Mouse (Mus musculus): ENCODE measurements around the gene Prdm11. TPM values are rescaled to one million over a fixed set of nuclear protein-coding genes. Genes with fewer than 3 reads are reported as not detected.
A peak's percentile ranks its signal among the peaks of the same experiment; 100 is the strongest.

Prdm11 gene
- polyA plus RNA-seq, 1 experiment from 2014 or later, result 4.6 TPM

- Histone ChIP-seq H3K36me3 (ENCODE audit: control insufficient read depth, insufficient read depth, low read length) (peaks cover 37% of the 10 kb centered on the region), H3K4me1 (ENCODE audit: control insufficient read depth, insufficient read depth, low read length) (peaks cover 35% of the 10 kb centered on the region), H3K9me3 (ENCODE audit: control insufficient read depth, low read length) (no peaks in the 10 kb centered on the region), H3K27ac (replicated peaks; ENCODE audit: low read depth, low read length) (peak overlapping the region; percentile 85), H3K4me3 (ENCODE audit: low read depth, low read length) (peak overlapping the region; percentile 59), H3K4me2 (ENCODE audit: low read depth, low read length) (peak overlapping the region; percentile 92), H3K9ac (ENCODE audit: low read depth, low read length) (peak overlapping the region; percentile 72), H3K27me3 (replicated peaks; ENCODE audit: control insufficient read depth, insufficient read depth, low read length) (no peaks in the 10 kb centered on the region)
- ATAC-seq (ENCODE audit: low read depth) (0 out of 2 replicates have a peak, but pooled peaks have one; percentile 1), DNase-seq (ENCODE audit: low spot score) (no peak)
- 57% methylated on average over 8 of the region's 8 CpGs for WGBS
These were observed 32.4 kb downstream of the Prdm11 start for GRCm38 (mm10) chr2:93013415-93014092.

- Histone ChIP-seq H3K4me3 (ENCODE audit: low read depth, low read length) (no peak overlapping the region), H3K4me1 (ENCODE audit: control insufficient read depth, insufficient read depth, low read length) (peaks cover 29% of the 10 kb centered on the region), H3K27ac (replicated peaks; ENCODE audit: low read depth, low read length) (no peak overlapping the region), H3K9me3 (ENCODE audit: control insufficient read depth, low read length) (no peaks in the 10 kb centered on the region), H3K4me2 (ENCODE audit: low read depth, low read length) (no peak overlapping the region), H3K9ac (ENCODE audit: low read depth, low read length) (no peak overlapping the region), H3K27me3 (replicated peaks; ENCODE audit: control insufficient read depth, insufficient read depth, low read length) (no peaks in the 10 kb centered on the region), H3K36me3 (ENCODE audit: control insufficient read depth, insufficient read depth, low read length) (peaks cover 42% of the 10 kb centered on the region)
- DNase-seq (ENCODE audit: low spot score) (no peak), ATAC-seq (ENCODE audit: low read depth) (no peak)
- 89% methylated on average over 3 of the region's 3 CpGs for WGBS
These were observed 33.0 kb downstream of the Prdm11 start for GRCm38 (mm10) chr2:93012976-93013375.

GRCm38 (mm10) chr2:93011933-93012332, 34.0 kb downstream of the Prdm11 start:
- no peaks in the 10 kb centered on the region for H3K27me3 ChIP-seq (replicated peaks; ENCODE audit: control insufficient read depth, insufficient read depth, low read length)
- no peak overlapping the region for H3K27ac ChIP-seq (replicated peaks; ENCODE audit: low read depth, low read length)
- no peak overlapping the region for H3K4me3 ChIP-seq (ENCODE audit: low read depth, low read length)
- peaks cover 22% of the 10 kb centered on the region for H3K4me1 ChIP-seq (ENCODE audit: control insufficient read depth, insufficient read depth, low read length)
- no peak for DNase-seq (ENCODE audit: low spot score)
- 90% methylated on average over 9 of the region's 9 CpGs for WGBS
- ATAC-seq (ENCODE audit: low read depth), result no peak
- H3K9me3 ChIP-seq (ENCODE audit: control insufficient read depth, low read length), result no peaks in the 10 kb centered on the region
- H3K36me3 ChIP-seq (ENCODE audit: control insufficient read depth, insufficient read depth, low read length), result peaks cover 44% of the 10 kb centered on the region
- no peak overlapping the region for H3K9ac ChIP-seq (ENCODE audit: low read depth, low read length)
- no peak overlapping the region for H3K4me2 ChIP-seq (ENCODE audit: low read depth, low read length)

- Histone ChIP-seq H3K9me3 (ENCODE audit: control insufficient read depth, low read length) (no peaks in the 10 kb centered on the region), H3K9ac (ENCODE audit: low read depth, low read length) (no peak overlapping the region), H3K4me3 (ENCODE audit: low read depth, low read length) (no peak overlapping the region), H3K27ac (replicated peaks; ENCODE audit: low read depth, low read length) (no peak overlapping the region), H3K4me1 (ENCODE audit: control insufficient read depth, insufficient read depth, low read length) (peaks cover 19% of the 10 kb centered on the region), H3K4me2 (ENCODE audit: low read depth, low read length) (no peak overlapping the region), H3K27me3 (replicated peaks; ENCODE audit: control insufficient read depth, insufficient read depth, low read length) (no peaks in the 10 kb centered on the region), H3K36me3 (ENCODE audit: control insufficient read depth, insufficient read depth, low read length) (peaks cover 44% of the 10 kb centered on the region)
- DNase-seq (ENCODE audit: low spot score) (no peak), ATAC-seq (ENCODE audit: low read depth) (no peak)
- 94% methylated on average over 5 of the region's 5 CpGs for WGBS
These were observed 34.5 kb downstream of the Prdm11 start for GRCm38 (mm10) chr2:93011465-93011864.

GRCm38 (mm10) chr2:93007967-93008685, 37.8 kb downstream of the Prdm11 start:
- no peak for ATAC-seq (ENCODE audit: low read depth)
- peaks cover 64% of the 10 kb centered on the region for H3K36me3 ChIP-seq (ENCODE audit: control insufficient read depth, insufficient read depth, low read length)
- no peak overlapping the region for H3K4me3 ChIP-seq (ENCODE audit: low read depth, low read length)
- no peak overlapping the region for H3K4me2 ChIP-seq (ENCODE audit: low read depth, low read length)
- no peak overlapping the region for H3K9ac ChIP-seq (ENCODE audit: low read depth, low read length)
- no peak for DNase-seq (ENCODE audit: low spot score)
- H3K27me3 ChIP-seq (replicated peaks; ENCODE audit: control insufficient read depth, insufficient read depth, low read length), result no peaks in the 10 kb centered on the region
- H3K27ac ChIP-seq (replicated peaks; ENCODE audit: low read depth, low read length), result no peak overlapping the region
- H3K9me3 ChIP-seq (ENCODE audit: control insufficient read depth, low read length), result no peaks in the 10 kb centered on the region
- WGBS, result 92% methylated on average over 3 of the region's 3 CpGs
- H3K4me1 ChIP-seq (ENCODE audit: control insufficient read depth, insufficient read depth, low read length), result no peaks in the 10 kb centered on the region; the same call in 1 of the 2 replicates

GRCm38 (mm10) chr2:93005028-93005427, 40.9 kb downstream of the Prdm11 start:
- 65% methylated on average over 4 of the region's 4 CpGs for WGBS
- Histone ChIP-seq H3K27me3 (replicated peaks; ENCODE audit: control insufficient read depth, insufficient read depth, low read length) (no peaks in the 10 kb centered on the region), H3K4me2 (ENCODE audit: low read depth, low read length) (no peak overlapping the region), H3K4me1 (ENCODE audit: control insufficient read depth, insufficient read depth, low read length) (no peaks in the 10 kb centered on the region), H3K36me3 (ENCODE audit: control insufficient read depth, insufficient read depth, low read length) (peaks cover 54% of the 10 kb centered on the region), H3K4me3 (ENCODE audit: low read depth, low read length) (no peak overlapping the region), H3K27ac (replicated peaks; ENCODE audit: low read depth, low read length) (no peak overlapping the region; the same call in 1 of the 2 replicates), H3K9ac (ENCODE audit: low read depth, low read length) (no peak overlapping the region), H3K9me3 (ENCODE audit: control insufficient read depth, low read length) (no peaks in the 10 kb centered on the region)
- no peak for ATAC-seq (ENCODE audit: low read depth)
- DNase-seq (ENCODE audit: low spot score), result no peak

- H3K27ac ChIP-seq (replicated peaks; ENCODE audit: low read depth, low read length), result no peak overlapping the region
- peaks cover 19% of the 10 kb centered on the region for H3K4me1 ChIP-seq (ENCODE audit: control insufficient read depth, insufficient read depth, low read length)
- H3K9ac ChIP-seq (ENCODE audit: low read depth, low read length), result no peak overlapping the region
- ATAC-seq (ENCODE audit: low read depth), result no peak
- no peaks in the 10 kb centered on the region for H3K9me3 ChIP-seq (ENCODE audit: control insufficient read depth, low read length)
- no peak for DNase-seq (ENCODE audit: low spot score)
- H3K4me2 ChIP-seq (ENCODE audit: low read depth, low read length), result no peak overlapping the region
- WGBS, result 93% methylated on average over 5 of the region's 5 CpGs
- peaks cover 68% of the 10 kb centered on the region for H3K36me3 ChIP-seq (ENCODE audit: control insufficient read depth, insufficient read depth, low read length)
- no peak overlapping the region for H3K4me3 ChIP-seq (ENCODE audit: low read depth, low read length)
- H3K27me3 ChIP-seq (replicated peaks; ENCODE audit: control insufficient read depth, insufficient read depth, low read length), result no peaks in the 10 kb centered on the region
These were observed 54.0 kb downstream of the Prdm11 start for GRCm38 (mm10) chr2:92991976-92992375.

GRCm38 (mm10) chr2:92989593-92989992, 56.4 kb downstream of the Prdm11 start:
- ATAC-seq (ENCODE audit: low read depth), result no peak
- no peak overlapping the region for H3K4me3 ChIP-seq (ENCODE audit: low read depth, low read length)
- WGBS, result 75% methylated on average over 9 of the region's 9 CpGs
- peaks cover 74% of the 10 kb centered on the region for H3K36me3 ChIP-seq (ENCODE audit: control insufficient read depth, insufficient read depth, low read length)
- H3K9me3 ChIP-seq (ENCODE audit: control insufficient read depth, low read length), result no peaks in the 10 kb centered on the region
- H3K4me2 ChIP-seq (ENCODE audit: low read depth, low read length), result no peak overlapping the region
- no peak for DNase-seq (ENCODE audit: low spot score)
- peaks cover 19% of the 10 kb centered on the region for H3K4me1 ChIP-seq (ENCODE audit: control insufficient read depth, insufficient read depth, low read length)
- no peaks in the 10 kb centered on the region for H3K27me3 ChIP-seq (replicated peaks; ENCODE audit: control insufficient read depth, insufficient read depth, low read length)
- no peak overlapping the region for H3K9ac ChIP-seq (ENCODE audit: low read depth, low read length)
- no peak overlapping the region for H3K27ac ChIP-seq (replicated peaks; ENCODE audit: low read depth, low read length)
